Mouse (Mus musculus) forebrain, embryonic 12.5 days (tissue): ENCODE data around the gene Pigk. TPM values are rescaled to one million over a fixed set of nuclear protein-coding genes. Genes with fewer than 3 reads are reported as not detected.
"Not testable (repeated sequence)": the region's sequence is repeated elsewhere in the genome, so short reads cannot be mapped to it uniquely, and the experiment has no call there.

Experiments used
- ATAC-seq: fragments of 200-750 bp; cut with Nextera tagmentation; 2 replicates; pipeline ENCODE4 v1.8.0; 2017; ENCODE audit warnings: moderate TSS enrichment; ENCODE audit not compliant: low FRiP score
- H3K27ac ChIP-seq: fragments of 300-500 bp; sonication (generic); 2 replicates; pipeline ENCODE4 v1.5.1; 2016; ENCODE audit warnings: mild to moderate bottlenecking
- H3K27me3 ChIP-seq: fragments of 300-500 bp; sonication (generic); 2 replicates; pipeline ENCODE4 v1.6.1; 2016; ENCODE audit warnings: mild to moderate bottlenecking
- H3K36me3 ChIP-seq: fragments of 300-500 bp; sonication (generic); replicated peaks from 2 replicates; pipeline ENCODE4 v1.6.1; 2016; ENCODE audit warnings: mild to moderate bottlenecking
- H3K4me1 ChIP-seq: fragments of 300-500 bp; sonication (generic); 2 replicates; pipeline ENCODE4 v1.6.1; 2016
- H3K4me2 ChIP-seq: fragments of 300-500 bp; sonication (generic); 2 replicates; pipeline ENCODE4 v1.6.1; 2016; ENCODE audit warnings: mild to moderate bottlenecking, moderate library complexity
- H3K4me3 ChIP-seq: fragments of 300-500 bp; sonication (generic); replicated peaks from 2 replicates; pipeline ENCODE4 v1.5.1; 2016; ENCODE audit warnings: mild to moderate bottlenecking
- H3K9ac ChIP-seq: fragments of 300-500 bp; sonication (generic); 2 replicates; pipeline ENCODE4 v1.6.1; 2016; ENCODE audit warnings: mild to moderate bottlenecking
- H3K9me3 ChIP-seq: fragments of 300-500 bp; sonication (generic); 2 replicates; pipeline ENCODE4 v1.6.1; 2016
- WGBS: fragments of 180-500 bp; shearing (Covaris S2); methylation state at CpG from one replicate; pipeline ENCODE4 v1.1.7; 2016; 5-methylcytosine and 5-hydroxymethylcytosine counted together
- polyA plus RNA-seq: library from polyadenylated mRNA; unstranded; fragments of >200 nt; fragmentation: Nextera tagmentation; extraction: Ambion mirVana; gene quantifications from 2 replicates; pipeline ENCODE4 v1.2.1, GENCODE M21; 2016

Pigk gene
- polyA plus RNA-seq, 1 experiment from 2014 or later, result 32.5 TPM

DNA sequence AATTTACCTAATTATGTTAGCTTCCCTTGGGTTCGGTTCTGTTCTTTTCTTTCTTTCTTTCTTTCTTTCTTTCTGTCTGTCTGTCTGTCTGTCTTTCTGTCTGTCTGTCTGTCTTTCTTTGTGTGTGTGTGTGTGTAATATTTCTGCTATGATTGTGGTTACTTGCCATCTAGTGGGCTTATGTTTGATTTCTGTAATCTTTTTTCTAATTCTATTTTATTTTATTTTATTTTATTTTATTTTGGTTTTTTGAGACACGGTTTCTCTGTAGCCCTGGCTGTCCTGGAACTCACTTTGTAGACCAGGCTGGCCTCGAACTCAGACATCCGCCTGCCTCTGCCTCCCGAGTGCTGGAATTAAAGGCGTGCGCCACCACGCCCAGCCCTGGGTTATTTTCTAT lies 12.4 kb upstream of the Pigk start:
- not testable (repeated sequence) for H3K27me3 ChIP-seq, H3K36me3 ChIP-seq, H3K4me2 ChIP-seq, H3K9ac ChIP-seq, H3K4me3 ChIP-seq, H3K9me3 ChIP-seq, H3K27ac ChIP-seq, H3K4me1 ChIP-seq, ATAC-seq
- WGBS, result 91% methylated on average over 8 of the region's 8 CpGs

DNA sequence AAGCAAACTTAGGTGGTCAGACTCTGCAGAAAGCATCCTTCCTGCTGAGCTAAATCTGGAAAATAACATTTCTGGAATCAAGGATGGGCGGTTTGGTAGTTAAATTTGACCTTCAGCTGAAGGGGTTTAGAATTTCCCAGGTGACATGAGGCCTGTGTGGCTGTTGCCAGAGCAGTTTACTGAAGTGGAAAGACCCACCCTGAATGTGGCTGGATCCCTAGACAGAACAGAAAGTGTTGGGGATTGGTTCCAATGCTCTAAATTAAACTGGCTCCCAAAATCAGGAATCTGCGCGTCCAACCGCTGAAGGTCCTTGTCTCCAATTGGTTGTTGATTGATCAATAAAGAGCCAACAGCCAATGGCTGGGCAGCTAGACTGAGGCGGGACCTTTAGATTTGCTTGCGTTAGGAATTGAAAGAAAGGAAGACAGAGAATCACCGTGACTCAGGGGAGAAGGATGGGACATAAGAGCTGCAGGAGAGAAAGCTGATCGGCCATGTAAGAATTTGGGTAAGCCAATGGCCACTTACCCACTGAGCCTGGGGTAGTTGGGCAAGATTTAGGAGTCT lies 11.5 kb upstream of the Pigk start:
- no peaks in the 10 kb centered on the region for H3K27me3 ChIP-seq
- ATAC-seq, result no peak
- no peaks in the 10 kb centered on the region for H3K9me3 ChIP-seq
- H3K4me3 ChIP-seq, result peak overlapping the region; percentile 25
- no peak overlapping the region for H3K27ac ChIP-seq
- H3K4me2 ChIP-seq, result peak overlapping the region; percentile 36
- no peak overlapping the region for H3K9ac ChIP-seq
- 39% methylated on average over 8 of the region's 8 CpGs for WGBS
- no peaks in the 10 kb centered on the region for H3K4me1 ChIP-seq
- no peaks in the 10 kb centered on the region for H3K36me3 ChIP-seq

- H3K9me3 ChIP-seq, result no peaks in the 10 kb centered on the region
- no peak for ATAC-seq
- 76% methylated on average over 5 of the region's 5 CpGs for WGBS
Measured at GRCm38 (mm10) chr3:152705826-152706225, 8.1 kb upstream of the Pigk start.

GRCm38 (mm10) chr3:152706901-152707300 lies 7.0 kb upstream of the Pigk start:
- ATAC-seq, result no peak
- Histone ChIP-seq H3K4me3 (no peak overlapping the region), H3K27ac (no peak overlapping the region), H3K4me2 (no peak overlapping the region), H3K9me3 (no peaks in the 10 kb centered on the region), H3K36me3 (no peaks in the 10 kb centered on the region), H3K4me1 (no peaks in the 10 kb centered on the region), H3K9ac (no peak overlapping the region), H3K27me3 (no peaks in the 10 kb centered on the region)
- WGBS, result 82% methylated on average over 2 of the region's 2 CpGs

More at GRCm38 (mm10) chr3:152705826-152706225, 8.1 kb upstream of the Pigk start:
- Histone ChIP-seq H3K4me2 (no peak overlapping the region), H3K36me3 (no peaks in the 10 kb centered on the region), H3K4me3 (no peak overlapping the region), H3K9ac (no peak overlapping the region), H3K27me3 (no peaks in the 10 kb centered on the region), H3K4me1 (no peaks in the 10 kb centered on the region), H3K27ac (no peak overlapping the region)

DNA sequence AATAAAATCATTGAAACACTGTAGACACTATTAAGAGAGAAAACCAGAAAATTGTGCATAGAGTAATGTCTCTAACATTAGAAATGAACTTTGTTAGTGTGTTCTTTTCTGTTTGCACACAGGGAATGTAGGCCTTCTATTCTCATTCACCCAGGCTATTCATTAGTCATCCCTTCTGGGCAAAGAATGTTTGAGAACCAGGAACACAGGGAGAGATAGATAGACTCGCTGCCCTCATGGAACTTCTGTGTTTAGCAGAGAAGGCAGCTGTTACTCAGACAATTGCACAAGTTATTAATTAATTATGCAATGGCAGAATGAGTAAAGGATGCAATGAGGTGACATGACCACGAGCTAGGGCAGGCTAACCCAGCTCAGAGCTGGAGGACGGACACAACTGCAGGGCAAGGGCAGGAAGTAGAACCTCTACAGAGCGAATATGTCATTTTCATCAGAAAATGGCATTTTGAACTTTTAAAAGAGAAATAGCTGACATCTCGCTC lies 6.5 kb upstream of the Pigk start:
- H3K4me3 ChIP-seq, result no peak overlapping the region
- no peaks in the 10 kb centered on the region for H3K36me3 ChIP-seq
- H3K4me1 ChIP-seq, result no peaks in the 10 kb centered on the region
- no peak for ATAC-seq
- H3K27ac ChIP-seq, result no peak overlapping the region
- WGBS, result 84% methylated on average over 5 of the region's 5 CpGs
- no peak overlapping the region for H3K9ac ChIP-seq
- H3K27me3 ChIP-seq, result no peaks in the 10 kb centered on the region
- H3K4me2 ChIP-seq, result no peak overlapping the region
- H3K9me3 ChIP-seq, result no peaks in the 10 kb centered on the region

DNA sequence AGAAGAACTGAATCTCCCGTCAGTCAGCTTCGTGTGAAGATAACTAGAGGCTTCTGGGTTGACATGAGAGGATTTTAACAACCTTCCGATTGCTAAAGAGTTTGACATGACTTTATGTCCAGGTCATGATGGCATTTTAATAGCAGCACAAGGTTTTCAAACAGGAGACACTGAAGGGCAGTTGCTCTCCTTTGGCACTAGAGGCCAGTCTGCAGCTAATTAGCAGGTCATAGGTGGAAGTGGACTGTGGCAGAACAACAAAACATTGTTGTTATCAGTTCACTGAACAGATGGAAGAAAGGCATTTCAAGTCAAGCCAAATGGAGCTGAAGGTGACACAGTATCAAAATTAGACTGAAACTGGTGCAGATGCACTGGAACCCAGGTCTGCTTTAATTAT lies 4.0 kb upstream of the Pigk start:
- WGBS, result 77% methylated on average over 3 of the region's 3 CpGs
- Histone ChIP-seq H3K9ac (no peak overlapping the region), H3K36me3 (no peaks in the 10 kb centered on the region), H3K27ac (no peak overlapping the region), H3K4me1 (peaks cover 5% of the 10 kb centered on the region), H3K4me3 (no peak overlapping the region), H3K27me3 (no peaks in the 10 kb centered on the region), H3K4me2 (no peak overlapping the region), H3K9me3 (no peaks in the 10 kb centered on the region)
- no peak for ATAC-seq

GRCm38 (mm10) chr3:152712957-152713356 lies 943 bp upstream of the Pigk start:
- Histone ChIP-seq H3K27me3 (no peaks in the 10 kb centered on the region), H3K36me3 (no peaks in the 10 kb centered on the region), H3K4me1 (peaks cover 13% of the 10 kb centered on the region), H3K9ac (no peak overlapping the region), H3K27ac (no peak overlapping the region), H3K4me2 (no peak overlapping the region), H3K9me3 (no peaks in the 10 kb centered on the region), H3K4me3 (no peak overlapping the region)
- no peak for ATAC-seq
- WGBS, result 77% methylated on average over 4 of the region's 4 CpGs

DNA sequence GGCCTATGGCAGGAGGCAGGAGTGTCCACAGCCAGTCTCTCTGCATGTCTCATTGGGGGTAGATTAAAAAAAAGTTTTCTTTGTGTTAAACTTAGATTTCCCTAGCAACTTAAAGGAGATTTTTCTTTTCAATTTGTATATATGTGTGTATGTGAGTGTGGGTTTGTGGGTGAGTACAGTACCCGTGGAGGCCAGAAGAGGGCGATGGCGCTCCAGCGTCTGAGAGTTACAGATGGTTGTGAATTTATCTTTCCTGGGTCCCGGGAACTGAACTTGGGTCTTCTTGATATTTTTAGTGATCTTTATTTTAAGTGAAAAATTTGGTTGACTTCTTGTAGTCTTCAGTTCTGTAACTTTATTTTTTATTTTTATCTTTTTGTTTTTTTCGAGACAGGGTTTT lies 7.4 kb downstream of the Pigk start:
- H3K4me1 ChIP-seq, result no peaks in the 10 kb centered on the region
- H3K27me3 ChIP-seq, result no peaks in the 10 kb centered on the region
- H3K27ac ChIP-seq, result no peak overlapping the region
- H3K4me2 ChIP-seq, result no peak overlapping the region
- WGBS, result 86% methylated on average over 6 of the region's 6 CpGs
- no peaks in the 10 kb centered on the region for H3K9me3 ChIP-seq
- H3K36me3 ChIP-seq, result peaks cover 9% of the 10 kb centered on the region
- H3K4me3 ChIP-seq, result no peak overlapping the region
- no peak for ATAC-seq
- H3K9ac ChIP-seq, result no peak overlapping the region

- no peaks in the 10 kb centered on the region for H3K9me3 ChIP-seq
- H3K4me1 ChIP-seq, result 0 out of 2 replicates have a peak, but pooled peaks cover 3% of the 10 kb centered on the region
- H3K4me2 ChIP-seq, result no peak overlapping the region
- no peak overlapping the region for H3K4me3 ChIP-seq
- H3K36me3 ChIP-seq, result peaks cover 9% of the 10 kb centered on the region
- no peaks in the 10 kb centered on the region for H3K27me3 ChIP-seq
- ATAC-seq, result no peak
- WGBS, result 71% methylated on average over 3 of the region's 3 CpGs
- no peak overlapping the region for H3K27ac ChIP-seq
- no peak overlapping the region for H3K9ac ChIP-seq
Measured at GRCm38 (mm10) chr3:152722836-152723235, 8.9 kb downstream of the Pigk start.

- H3K4me1 ChIP-seq, result 0 out of 2 replicates have a peak, but pooled peaks cover 3% of the 10 kb centered on the region
- H3K27me3 ChIP-seq, result no peaks in the 10 kb centered on the region
- no peak overlapping the region for H3K9ac ChIP-seq
- no peaks in the 10 kb centered on the region for H3K9me3 ChIP-seq
- peaks cover 9% of the 10 kb centered on the region for H3K36me3 ChIP-seq
- H3K27ac ChIP-seq, result no peak overlapping the region
- ATAC-seq, result no peak
- H3K4me3 ChIP-seq, result no peak overlapping the region
- H3K4me2 ChIP-seq, result no peak overlapping the region
- 91% methylated on average over 9 of the region's 9 CpGs for whole genome bisulfite sequencing
Measured at GRCm38 (mm10) chr3:152724446-152724845, 10.5 kb downstream of the Pigk start.

- Histone ChIP-seq H3K27ac (no peak overlapping the region), H3K9ac (no peak overlapping the region), H3K4me1 (0 out of 2 replicates have a peak, but pooled peaks cover 3% of the 10 kb centered on the region), H3K27me3 (no peaks in the 10 kb centered on the region), H3K9me3 (no peaks in the 10 kb centered on the region), H3K4me2 (no peak overlapping the region), H3K4me3 (no peak overlapping the region), H3K36me3 (peaks cover 5% of the 10 kb centered on the region)
- 54% methylated on average over 6 of the region's 6 CpGs for WGBS
- peak; percentile 65 for ATAC-seq
Measured at GRCm38 (mm10) chr3:152728238-152728637, 14.3 kb downstream of the Pigk start.

- Histone ChIP-seq H3K4me2 (no peak overlapping the region), H3K4me3 (no peak overlapping the region), H3K4me1 (peaks cover 8% of the 10 kb centered on the region), H3K9ac (no peak overlapping the region), H3K27ac (no peak overlapping the region), H3K27me3 (no peaks in the 10 kb centered on the region), H3K36me3 (no peaks in the 10 kb centered on the region), H3K9me3 (no peaks in the 10 kb centered on the region)
- no peak for ATAC-seq
- 96% methylated on average over 4 of the region's 4 CpGs for WGBS
Measured at GRCm38 (mm10) chr3:152733011-152733410, 19.1 kb downstream of the Pigk start.

- no peak overlapping the region for H3K4me2 ChIP-seq
- peaks cover 8% of the 10 kb centered on the region for H3K4me1 ChIP-seq
- no peaks in the 10 kb centered on the region for H3K27me3 ChIP-seq
- H3K36me3 ChIP-seq, result no peaks in the 10 kb centered on the region
- no peak overlapping the region for H3K27ac ChIP-seq
- H3K9me3 ChIP-seq, result no peaks in the 10 kb centered on the region
- no peak overlapping the region for H3K4me3 ChIP-seq
- no peak overlapping the region for H3K9ac ChIP-seq
- no peak for ATAC-seq
Measured at GRCm38 (mm10) chr3:152733513-152733912, 19.6 kb downstream of the Pigk start.
